ENCODE assay signal across 12 mouse cellular contexts in genomic region chr12:107953044-107953684, GRCm38 (mm10). TPM values are rescaled to one million over a fixed set of nuclear protein-coding genes. Genes with fewer than 3 reads are reported as not detected.
DNase-seq lines count a peak whose midpoint lies in the region; ATAC-seq and TF ChIP-seq lines count a peak whose summit lies in the region.
"Had no signal": no experiment of that assay in that cellular context is flagged by ENCODE, and none has a peak within 500 bp of the region (broad histone marks: within the 10 kb centered on the region; RNA-seq: fewer than 3 reads in every experiment).

No protein-coding gene starts in this region.

- no peak for TF ChIP-seq POLR2A in thymus, adult 2 months (IDR thresholded peaks at IDR 0.05; ENCODE audit: control insufficient read depth, extremely low read depth, insufficient read depth, low read length, poor library complexity)

- H3K9me3 ChIP-seq in kidney, embryonic 15.5 days (replicated peaks), result no peaks in the 10 kb centered on the region
- no peaks in the 10 kb centered on the region for H3K9me3 ChIP-seq in limb, embryonic 15.5 days
- H3K9me3 ChIP-seq in liver, postnatal 0 days (ENCODE audit: low read length), result no peaks in the 10 kb centered on the region
- H3K9me3 ChIP-seq: liver, embryonic 12.5 days; midbrain, embryonic 12.5 days had no signal

- TF ChIP-seq EP300 in liver, postnatal 0 days (IDR thresholded peaks at IDR 0.05; ENCODE audit: low read depth), result no peak

- no peak for DNase-seq in kidney, postnatal 36 days
- DNase-seq in fat pad, adult 2 months (ENCODE audit: extremely low read depth, low read depth, low spot score), result peak; percentile 70
- no peak for DNase-seq in liver, postnatal 0 days
- DNase-seq in urinary bladder, postnatal 10 days (ENCODE audit: low spot score), result no peak
- DNase-seq in thymus, adult 2 months, result no peak
- DNase-seq: gastrocnemius, postnatal 25 days; thymus, postnatal 36 days had no signal

- no peak overlapping the region for H3K27ac ChIP-seq in kidney, embryonic 15.5 days
- peak overlapping the region; percentile 65 for H3K27ac ChIP-seq in limb, embryonic 15.5 days
- H3K27ac ChIP-seq in liver, postnatal 0 days (ENCODE audit: low read depth), result no peak overlapping the region
- H3K27ac ChIP-seq in thymus, adult 2 months (ENCODE audit: control insufficient read depth, insufficient read depth, low read length), result no peak overlapping the region
- H3K27ac ChIP-seq: liver, embryonic 12.5 days had no signal

- TF ChIP-seq CTCF in liver, postnatal 0 days (IDR thresholded peaks at IDR 0.05; ENCODE audit: low read depth), result no peak
- no peak for TF ChIP-seq CTCF in thymus, adult 2 months (IDR thresholded peaks at IDR 0.05; ENCODE audit: borderline replicate concordance, control insufficient read depth, extremely low read depth, insufficient read depth, low read length, poor library complexity)

- H3K27me3 ChIP-seq in kidney, embryonic 15.5 days, result no peaks in the 10 kb centered on the region
- H3K27me3 ChIP-seq in limb, embryonic 15.5 days, result no peaks in the 10 kb centered on the region
- H3K27me3 ChIP-seq in liver, postnatal 0 days (ENCODE audit: insufficient read depth, low read length), result no peaks in the 10 kb centered on the region
- no peaks in the 10 kb centered on the region for H3K27me3 ChIP-seq in thymus, adult 2 months (ENCODE audit: control insufficient read depth, insufficient read depth, low read length)
- H3K27me3 ChIP-seq: liver, embryonic 12.5 days; midbrain, embryonic 12.5 days had no signal

- WGBS in kidney, embryonic 15.5 days, result 83% methylated on average over 16 of the region's 16 CpGs
- WGBS in limb, embryonic 15.5 days, result 58% methylated on average over 16 of the region's 16 CpGs
- WGBS in liver, postnatal 0 days (ENCODE audit: insufficient replicate concordance), result 78% methylated on average over 16 of the region's 16 CpGs
- 87% methylated on average over 16 of the region's 16 CpGs for WGBS in thymus, adult 2 months

- no peaks in the 10 kb centered on the region for H3K36me3 ChIP-seq in kidney, embryonic 15.5 days
- no peaks in the 10 kb centered on the region for H3K36me3 ChIP-seq in limb, embryonic 15.5 days
- H3K36me3 ChIP-seq in liver, postnatal 0 days (replicated peaks; ENCODE audit: insufficient read depth, low read length), result no peaks in the 10 kb centered on the region
- peaks cover 77% of the 10 kb centered on the region for H3K36me3 ChIP-seq in thymus, adult 2 months (ENCODE audit: control insufficient read depth, insufficient read depth, low read length)
- H3K36me3 ChIP-seq: liver, embryonic 12.5 days; midbrain, embryonic 12.5 days had no signal

- ATAC-seq in kidney, embryonic 15.5 days (replicated peaks; ENCODE audit: low FRiP score), result no peak
- peak; percentile 30 for ATAC-seq in activated CD4-positive, CD25-positive, alpha-beta regulatory T cell, adult 4 months
- ATAC-seq in limb, embryonic 15.5 days (ENCODE audit: insufficient number of reproducible peaks, low FRiP score, low TSS enrichment, low read depth), result no peak
- ATAC-seq in liver, postnatal 0 days, result no peak
- ATAC-seq: liver, embryonic 12.5 days had no signal

- peak overlapping the region; percentile 49 for H3K4me2 ChIP-seq in kidney, embryonic 15.5 days
- peak overlapping the region; percentile 43 for H3K4me2 ChIP-seq in limb, embryonic 15.5 days
- H3K4me2 ChIP-seq in liver, postnatal 0 days (ENCODE audit: low read depth, low read length), result no peak overlapping the region
- H3K4me2 ChIP-seq: liver, embryonic 12.5 days had no signal

- H3K9ac ChIP-seq in kidney, embryonic 15.5 days, result no peak overlapping the region
- H3K9ac ChIP-seq in limb, embryonic 15.5 days, result no peak overlapping the region
- H3K9ac ChIP-seq in liver, postnatal 0 days (replicated peaks), result no peak overlapping the region
- H3K9ac ChIP-seq: liver, embryonic 12.5 days; midbrain, embryonic 12.5 days had no signal

- no peak overlapping the region for H3K4me3 ChIP-seq in kidney, embryonic 15.5 days (replicated peaks)
- peak overlapping the region; percentile 23 for H3K4me3 ChIP-seq in limb, embryonic 15.5 days
- no peak overlapping the region for H3K4me3 ChIP-seq in liver, postnatal 0 days (ENCODE audit: low read depth, low read length)
- no peak overlapping the region for H3K4me3 ChIP-seq in thymus, adult 2 months (ENCODE audit: control insufficient read depth, insufficient read depth, low read length)
- H3K4me3 ChIP-seq: liver, embryonic 12.5 days; midbrain, embryonic 12.5 days had no signal

- H3K4me1 ChIP-seq in kidney, embryonic 15.5 days, result peaks cover 40% of the 10 kb centered on the region
- peaks cover 62% of the 10 kb centered on the region for H3K4me1 ChIP-seq in limb, embryonic 15.5 days
- no peaks in the 10 kb centered on the region for H3K4me1 ChIP-seq in liver, postnatal 0 days (ENCODE audit: insufficient read depth)
- H3K4me1 ChIP-seq in thymus, adult 2 months (replicated peaks; ENCODE audit: control insufficient read depth, insufficient read depth, low read length), result peaks cover 40% of the 10 kb centered on the region
- H3K4me1 ChIP-seq: liver, embryonic 12.5 days had no signal

RNA-seq across cellular contexts. Expression of gene Bcl11b, which starts 50.2 kb away (rescaled TPM):
- polyA plus RNA-seq in kidney, embryonic 15.5 days (2015; fragmentation: Nextera tagmentation; extraction: Ambion mirVana), result 3.1 and 3.8 TPM in 2 replicates
- 10 to 100 TPM; 36.1 to 38.4 TPM for polyA plus RNA-seq in activated CD4-positive, CD25-positive, alpha-beta regulatory T cell, adult 4 months (2017; shearing (Covaris generic))
- 14.3 and 19.9 TPM in 2 replicates for polyA plus RNA-seq in limb, embryonic 15.5 days (2015; fragmentation: Nextera tagmentation; extraction: Ambion mirVana)
- 0.02 TPM in 1 of 2 replicates, not detected in the other for polyA plus RNA-seq in liver, postnatal 0 days (2015; fragmentation: Nextera tagmentation; extraction: Ambion mirVana)
- 346 and 564 TPM in 2 replicates for polyA plus RNA-seq in thymus, adult 2 months (2012; rRNA removed)
